Mouse (Mus musculus) urinary bladder, postnatal 0 days (tissue): ENCODE results near the gene Siglecg. TPM values are rescaled to one million over a fixed set of nuclear protein-coding genes. Genes with fewer than 3 reads are reported as not detected.

Experiments used
- microRNA-seq: library from miRNA; unstranded; fragments of <30 nt; microRNA quantifications from one replicate; pipeline ENCODE4, GENCODE M21; 2016
- polyA plus RNA-seq: library from polyadenylated mRNA; unstranded; fragments of >200 nt; fragmentation: Nextera tagmentation; extraction: Ambion mirVana; gene quantifications from 2 replicates; pipeline ENCODE4 v1.2.1, GENCODE M21; 2015

Siglecg gene
- polyA plus RNA-seq: 0.25 and 0.34 TPM in 2 replicates

DNA sequence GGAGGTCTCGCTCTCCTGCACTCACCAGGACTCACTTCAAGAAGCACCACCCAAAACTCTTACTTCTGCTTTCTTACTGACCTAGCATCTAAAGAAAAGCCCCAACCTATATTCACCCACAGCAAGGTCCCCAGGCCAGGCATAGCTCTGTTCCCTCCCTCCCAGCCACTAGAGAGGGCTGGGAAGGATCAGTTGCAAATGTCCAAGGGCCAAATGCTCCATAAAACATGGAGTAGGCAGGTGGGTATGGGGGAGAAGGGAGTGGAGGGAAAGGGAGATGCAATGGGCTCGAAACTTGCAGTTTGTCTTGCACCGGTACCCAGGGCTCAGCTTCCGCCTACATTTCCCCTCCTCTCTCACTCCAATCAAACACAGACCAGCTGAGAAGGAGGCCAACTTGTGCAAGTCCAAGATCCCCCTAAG, at the start of gene Siglecg:
Gene Siglecg, plus strand, starts transcription at position 74 of the 423 bp plus-strand sequence.

DNA sequence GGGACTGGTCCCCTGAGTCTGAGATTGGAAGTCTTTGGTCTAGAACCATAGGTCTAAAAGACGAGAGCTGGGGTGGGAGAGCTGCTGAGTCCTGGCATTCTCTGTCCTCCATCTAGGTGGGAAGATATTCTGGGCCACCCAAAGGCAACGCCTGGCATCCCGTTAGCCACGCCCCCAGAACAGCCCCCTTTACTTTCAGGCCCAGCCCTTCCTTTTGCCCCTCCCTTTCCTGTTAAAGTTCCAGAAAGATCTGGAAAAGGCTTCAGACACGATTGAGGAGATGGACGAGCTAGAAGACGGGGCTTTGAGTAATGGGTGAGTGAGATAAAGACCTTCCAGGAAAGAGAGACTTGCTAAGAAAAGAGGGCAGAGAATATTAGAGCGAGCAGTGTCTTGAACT, 19.4 kb downstream of the Siglecg start, which contains the start of gene Lim2:
Gene Lim2, plus strand, starts transcription at position 265 of the 400 bp plus-strand sequence.

DNA sequence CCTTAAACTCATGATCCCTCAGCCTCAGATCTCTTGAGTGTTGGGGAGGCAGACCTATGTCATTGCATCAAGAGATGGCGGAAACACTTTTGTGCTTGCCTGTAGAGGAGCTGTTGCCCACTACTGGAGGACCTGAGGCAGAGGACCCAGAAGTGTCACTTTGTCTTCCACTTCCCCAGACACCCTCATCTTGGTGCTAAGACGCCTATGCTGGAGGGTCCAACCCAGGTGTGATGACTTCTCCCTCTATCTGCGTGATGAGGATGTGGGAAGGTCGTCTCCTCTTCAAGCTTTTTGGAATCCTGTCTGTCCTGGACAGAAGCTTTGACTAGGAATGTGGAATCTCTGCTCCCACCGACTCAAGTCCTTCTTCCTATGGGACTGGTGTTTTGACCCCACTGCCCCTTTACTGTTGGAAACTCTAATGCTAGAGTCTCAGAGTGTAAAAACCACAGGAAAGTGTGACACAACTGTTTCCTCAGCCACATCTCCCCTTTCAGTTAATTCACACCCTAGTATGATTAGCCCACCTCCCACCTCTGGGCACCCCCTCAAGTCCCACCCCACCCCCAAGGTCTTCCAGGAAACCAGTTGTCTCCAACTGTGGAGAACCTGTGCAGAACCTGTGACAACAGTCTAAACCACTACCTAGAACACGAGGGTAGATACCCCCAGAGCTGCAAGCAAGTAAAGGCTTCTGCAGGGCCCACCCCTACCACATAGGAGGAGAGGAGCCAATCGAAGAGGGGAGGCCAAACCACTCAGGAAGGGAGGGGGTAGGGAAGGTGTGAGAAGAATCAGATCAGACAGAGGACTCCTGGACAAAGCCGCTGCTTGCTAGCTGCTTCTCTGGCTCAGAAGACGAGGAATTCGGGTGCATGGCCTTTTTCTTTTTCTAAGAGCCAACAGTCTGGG, 28.6 kb downstream of the Siglecg start, which contains the start of gene Nkg7:
Gene Nkg7, plus strand, starts transcription at position 733 of the 915 bp plus-strand sequence.

DNA sequence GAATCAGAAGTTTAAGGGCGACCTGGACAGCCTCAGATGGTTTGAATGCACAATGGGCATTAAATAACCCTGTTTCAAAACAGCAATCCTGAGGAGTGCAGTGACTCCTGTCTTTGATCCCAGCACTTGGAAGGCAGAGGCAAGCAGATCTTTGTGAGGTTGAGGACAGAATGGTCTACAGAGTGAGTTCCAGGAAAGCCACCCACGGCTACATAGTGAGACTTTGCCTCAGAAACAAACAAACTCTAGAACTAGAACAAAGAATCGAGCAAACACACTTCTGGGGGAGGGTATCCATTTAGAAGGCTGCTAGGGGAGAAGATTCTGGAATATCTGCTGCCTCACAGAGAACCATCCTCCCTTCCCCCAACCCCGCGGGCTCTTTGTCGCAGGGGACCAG, 32.5 kb downstream of the Siglecg start, which contains the start of gene Cldnd2:
Gene Cldnd2, plus strand, starts transcription at position 301 of the 400 bp plus-strand sequence.

DNA sequence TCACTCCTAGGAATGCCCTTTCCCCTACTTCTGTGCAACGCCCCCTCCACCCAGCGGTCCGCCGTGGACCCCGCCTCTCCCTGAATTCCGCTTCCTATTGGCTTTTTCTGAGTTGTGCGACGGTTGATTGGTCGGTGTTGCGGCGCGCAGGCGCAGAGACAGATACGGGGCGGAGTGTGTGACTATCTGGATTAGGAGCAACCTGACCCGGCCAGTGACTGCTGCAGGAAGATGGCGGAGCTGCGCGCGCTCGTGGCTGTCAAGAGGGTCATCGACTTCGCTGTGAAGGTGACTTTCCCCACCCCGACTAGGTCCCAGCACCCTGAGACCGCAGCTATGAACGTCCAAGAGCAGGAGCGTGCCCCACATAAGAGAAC, 35.9 kb downstream of the Siglecg start, which contains the start of the genes Etfb and Gm45233:
Gene Etfb, plus strand, starts transcription at position 167 of the 377 bp plus-strand sequence.
Gene Gm45233, plus strand, starts transcription at position 212 of the 377 bp plus-strand sequence.

DNA sequence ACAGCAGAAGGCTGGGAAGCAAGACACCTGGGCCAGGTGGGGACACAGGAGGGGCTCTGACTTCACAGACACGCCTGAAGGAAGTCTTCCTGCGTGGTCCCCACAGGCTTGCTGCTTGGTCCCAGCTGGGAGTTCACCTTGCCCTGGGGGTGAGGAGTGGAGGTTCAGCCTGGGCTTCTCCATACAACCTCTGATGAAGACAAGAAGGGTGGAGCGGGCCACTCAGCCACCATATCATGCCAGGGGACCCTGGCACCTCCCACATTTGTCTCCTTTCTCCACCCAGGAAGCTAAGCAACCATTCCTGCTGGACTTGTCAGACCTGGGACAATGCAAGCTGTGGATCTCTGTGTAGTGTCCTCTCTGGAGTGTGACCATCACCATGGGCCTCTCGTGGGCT, 54.8 kb downstream of the Siglecg start, which contains the start of gene Vsig10l:
Gene Vsig10l, plus strand, starts transcription at position 301 of the 400 bp plus-strand sequence.

Small RNA genes lying within 50 kb of the gene (microRNA-seq; reads per million reads assigned to microRNA genes)
- gene Mir7051: 1.9 reads per million

Other genes with a start within 250 kb of the Siglecg start
- gene Zfp715, start 94.9 kb upstream of the Siglecg start, polyA plus RNA-seq: 5.1 and 5.7 TPM in 2 replicates
- gene Siglecf, start 56.9 kb upstream of the Siglecg start, polyA plus RNA-seq: 0.10 and 0.47 TPM in 2 replicates
- gene Lim2, start 19.5 kb downstream of the Siglecg start, polyA plus RNA-seq: not detected in 2 replicates
- gene Nkg7, start 28.9 kb downstream of the Siglecg start, polyA plus RNA-seq: 0.75 and 0.80 TPM in 2 replicates
- not detected in 2 replicates for gene Cldnd2, start 32.6 kb downstream of the Siglecg start, polyA plus RNA-seq
- 302 and 307 TPM in 2 replicates for gene Etfb, start 35.9 kb downstream of the Siglecg start, polyA plus RNA-seq
- 0.17 TPM in 1 of 2 replicates, not detected in the other for gene Gm45233, start 35.9 kb downstream of the Siglecg start, polyA plus RNA-seq
- 4.6 and 5.0 TPM in 2 replicates for gene Vsig10l, start 54.9 kb downstream of the Siglecg start, polyA plus RNA-seq
- gene Iglon5, start 81.9 kb downstream of the Siglecg start, polyA plus RNA-seq: 0.11 and 0.19 TPM in 2 replicates
- not detected in 2 replicates for gene 4931406B18Rik, start 97.7 kb downstream of the Siglecg start, polyA plus RNA-seq
- gene Cd33, start 136.2 kb downstream of the Siglecg start, polyA plus RNA-seq: 2.0 and 5.1 TPM in 2 replicates
- 1.00 and 1.0 TPM in 2 replicates for gene Zfp658, start 154.1 kb downstream of the Siglecg start, polyA plus RNA-seq
- gene Zfp719, start 171.4 kb downstream of the Siglecg start, polyA plus RNA-seq: 4.7 and 6.3 TPM in 2 replicates
- 0.07 TPM in 1 of 2 replicates, not detected in the other for gene Zfp819, start 199.0 kb downstream of the Siglecg start, polyA plus RNA-seq
- gene Ceacam18, start 226.5 kb downstream of the Siglecg start, polyA plus RNA-seq: not detected in 2 replicates